Mouse (Mus musculus) spleen, adult 2 months (tissue): Measurements from ENCODE around the gene Bpifb5. TPM values are rescaled to one million over a fixed set of nuclear protein-coding genes. Genes with fewer than 3 reads are reported as not detected.

Experiments
- polyA plus RNA-seq: library from polyadenylated mRNA; depleted of rRNA; stranded (reverse); fragments of >200 nt; gene quantifications from 2 replicates; pipeline ENCODE4 v1.2.3, GENCODE M21; 2012; rRNA removed

The Bpifb5 gene
- polyA plus RNA-seq, 1 experiment, result 0.06 TPM

Other genes starting within 250 kb of the Bpifb5 start
- gene Bpifa6, start 248.8 kb upstream of the Bpifb5 start, polyA plus RNA-seq, result not detected in 2 replicates
- not detected in 2 replicates for gene Bpifa2, start 215.5 kb upstream of the Bpifb5 start, polyA plus RNA-seq
- not detected in 2 replicates for gene Bpifa3, start 93.4 kb upstream of the Bpifb5 start, polyA plus RNA-seq
- not detected in 2 replicates for gene Bpifa1, start 80.9 kb upstream of the Bpifb5 start, polyA plus RNA-seq
- gene Bpifa5, start 61.1 kb upstream of the Bpifb5 start, polyA plus RNA-seq, result not detected in 2 replicates
- gene Bpifb1, start 32.9 kb upstream of the Bpifb5 start, polyA plus RNA-seq, result not detected in 2 replicates
- gene Bpifb9a, start 34.1 kb downstream of the Bpifb5 start, polyA plus RNA-seq, result not detected in 2 replicates
- gene Bpifb9b, start 83.5 kb downstream of the Bpifb5 start, polyA plus RNA-seq, result not detected in 2 replicates
- gene Cdk5rap1, start 149.3 kb downstream of the Bpifb5 start, polyA plus RNA-seq, result 6.9 and 8.3 TPM in 2 replicates
- 11.0 and 12.1 TPM in 2 replicates for gene Snta1, start 184.4 kb downstream of the Bpifb5 start, polyA plus RNA-seq
- 5.1 and 7.8 TPM in 2 replicates for gene Cbfa2t2, start 212.7 kb downstream of the Bpifb5 start, polyA plus RNA-seq